Mouse (Mus musculus): ENCODE data around the gene Hist1h2af.
A peak's percentile ranks its signal among the peaks of the same experiment; 100 is the strongest.

- no peak for TF ChIP-seq POLR2A (IDR thresholded peaks at IDR 0.05; ENCODE audit: control insufficient read depth, extremely low read depth, insufficient read depth, low read length, poor library complexity)
- peak; percentile 40; the same call in 1 of the 2 replicates for TF ChIP-seq CTCF (IDR thresholded peaks at IDR 0.05; ENCODE audit: borderline replicate concordance, control insufficient read depth, extremely low read depth, insufficient read depth, low read length, poor library complexity)
Observed at GRCm38 (mm10) chr13:23524654-23525053, 9.1 kb upstream of the Hist1h2af start.
